Mouse (Mus musculus) T-helper 1 cell (primary cell): ENCODE results near the gene Dgkz.

Source experiments
- in situ Hi-C: fragments of 300-600 bp; cut with MboI, MseI; formaldehyde crosslinking; loops from one replicate; pipeline ENCODE4 v1.15.1; 2025; ENCODE audit warnings: high pct_unique_total_duplicates

The Dgkz gene

DNA sequence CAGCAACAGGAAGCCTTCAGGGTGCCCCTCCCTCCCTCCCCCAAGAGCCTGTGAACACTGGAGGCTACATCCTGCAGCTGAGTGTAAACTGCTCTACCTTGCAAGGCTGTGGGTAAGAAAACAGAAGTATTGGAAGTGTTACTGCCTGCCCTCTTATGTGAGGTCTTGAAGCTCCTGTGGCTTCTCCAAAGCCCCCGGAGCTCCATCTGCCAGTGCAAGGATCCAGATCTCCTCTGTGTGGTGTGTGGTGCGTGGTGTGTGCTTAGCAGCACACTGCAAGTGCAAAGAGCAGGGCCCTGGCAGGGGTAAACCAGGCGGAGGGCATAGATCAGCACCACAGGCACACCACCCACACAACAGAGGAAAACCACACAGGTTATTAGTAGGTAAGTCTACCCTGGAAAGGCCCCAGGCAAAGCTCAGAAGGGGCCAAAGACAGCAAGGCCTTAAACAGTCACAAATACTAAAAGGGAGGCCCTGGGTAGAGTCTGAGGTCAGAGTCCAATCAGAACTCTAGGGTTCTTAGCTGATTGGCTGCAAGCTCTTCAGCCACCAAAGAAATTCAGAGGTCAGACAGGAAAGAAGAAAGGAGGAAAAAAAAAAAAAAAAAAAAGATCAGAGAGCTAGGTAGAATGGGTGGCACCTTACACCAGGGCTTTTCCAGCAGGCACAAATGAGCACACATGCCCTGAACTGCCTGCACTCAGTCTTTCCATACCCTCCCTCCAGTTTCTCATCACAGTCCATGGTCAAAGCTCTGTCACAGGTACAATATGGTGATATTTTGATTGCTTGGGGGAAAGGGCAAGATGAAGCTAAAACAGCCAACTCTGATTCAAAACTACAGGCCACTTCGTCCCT, 13.5 kb downstream of the Dgkz start:
- in situ Hi-C loops, result loop anchor here (25.0 kb wide), 1 partner anchor 1500 kb away; the partner anchor contains the start of gene Cd82

GRCm38 (mm10) chr2:91960459-91960858, 15.2 kb downstream of the Dgkz start:
- in situ Hi-C loops, result loop anchor here (25.0 kb wide), 1 partner anchor 1502 kb away; the partner anchor contains the start of gene Cd82

DNA sequence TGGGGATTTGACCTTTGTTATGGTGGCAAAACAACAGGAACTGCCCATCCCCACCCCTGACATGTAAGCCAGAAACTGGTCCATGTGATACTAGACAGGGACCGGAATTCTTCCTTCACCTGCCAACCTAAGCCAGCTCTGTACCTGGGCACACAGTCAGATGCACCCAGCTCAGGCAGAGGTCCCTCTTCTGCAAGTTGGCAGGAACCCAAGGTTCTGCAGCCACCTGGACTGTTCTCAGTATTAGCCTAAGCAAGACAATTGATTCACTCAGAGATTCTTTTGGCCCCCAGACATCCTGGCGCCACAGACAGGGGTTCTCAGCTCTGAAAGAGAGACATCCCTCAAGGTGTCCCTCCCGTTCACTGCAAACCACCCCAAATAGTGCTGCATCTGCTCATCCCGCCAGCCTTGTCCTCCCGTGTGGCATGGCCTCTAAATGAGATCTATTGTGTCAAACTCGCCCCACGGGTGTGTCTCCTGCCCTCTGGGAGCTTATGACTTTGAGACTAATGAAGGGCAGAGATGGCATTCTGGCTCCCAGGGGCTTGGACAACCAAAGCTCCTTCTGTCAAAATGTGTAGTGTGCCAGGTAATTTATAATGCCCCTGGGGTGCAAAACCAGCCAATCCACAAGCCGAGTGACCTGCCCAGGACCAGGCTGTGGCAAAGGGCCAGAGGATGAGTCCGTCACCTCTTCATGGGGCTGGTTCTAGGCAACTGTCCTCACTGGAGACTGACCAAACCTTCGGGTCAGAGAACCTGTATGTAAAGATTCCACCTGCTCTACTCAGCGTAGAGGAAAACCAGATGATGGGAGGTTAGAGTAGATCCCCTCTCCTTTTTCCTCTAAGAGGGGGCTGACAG, 15.9 kb downstream of the Dgkz start:
- in situ Hi-C loops, result loop anchor here (25.0 kb wide), 1 partner anchor 1503 kb away; the partner anchor contains the start of gene Cd82

GRCm38 (mm10) chr2:91958701-91959457, 16.8 kb downstream of the Dgkz start:
- in situ Hi-C loops, result loop anchor here (25.0 kb wide), 1 partner anchor 1503 kb away; the partner anchor contains the start of gene Cd82

DNA sequence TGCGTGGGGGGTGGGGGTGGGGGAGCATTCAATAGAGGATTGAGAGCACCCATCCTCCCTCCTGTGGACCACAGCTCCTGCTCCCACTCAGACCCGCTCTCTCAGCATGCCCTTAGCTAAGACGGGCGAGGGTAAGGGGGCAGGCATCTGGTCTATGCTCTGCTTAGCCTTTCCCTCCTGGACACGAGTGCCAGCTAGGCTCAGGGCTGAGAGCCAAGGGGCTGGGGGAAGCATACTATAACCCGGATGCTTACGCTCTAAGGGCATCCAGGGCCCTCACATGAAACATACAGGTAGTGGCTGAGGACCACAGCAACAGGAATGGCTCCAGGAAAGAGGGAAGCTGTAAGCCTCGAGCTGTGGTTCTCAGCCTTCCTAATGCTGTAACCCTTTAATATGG, 17.6 kb downstream of the Dgkz start:
- in situ Hi-C loops, result loop anchor here (25.0 kb wide), 1 partner anchor 1504 kb away; the partner anchor contains the start of gene Cd82

DNA sequence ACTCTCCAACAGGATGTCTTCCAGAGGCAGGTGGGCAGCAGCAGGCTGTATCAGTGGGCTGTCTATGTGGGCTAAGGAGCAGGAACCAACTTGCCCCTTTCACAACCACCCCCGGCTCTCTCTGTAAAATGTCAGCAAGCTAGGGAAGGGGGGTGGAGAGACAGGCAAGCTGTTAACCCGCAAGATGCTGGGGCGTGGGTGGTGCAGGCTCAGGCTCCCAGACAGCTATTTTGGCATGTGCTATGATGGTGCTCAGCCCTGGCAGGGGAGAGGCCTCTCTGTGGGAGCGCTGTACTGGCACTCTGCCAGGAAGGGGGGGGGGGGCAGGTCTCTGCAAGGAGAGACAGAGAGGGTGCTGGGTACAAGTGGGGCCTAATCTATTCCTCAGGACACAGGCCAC, 18.6 kb downstream of the Dgkz start:
- in situ Hi-C loops, result loop anchor here (25.0 kb wide), 1 partner anchor 1505 kb away; the partner anchor contains the start of gene Cd82

GRCm38 (mm10) chr2:91955875-91956274, 19.8 kb downstream of the Dgkz start:
- in situ Hi-C loops, result loop anchor here (25.0 kb wide), 1 partner anchor 1506 kb away; the partner anchor contains the start of gene Cd82

DNA sequence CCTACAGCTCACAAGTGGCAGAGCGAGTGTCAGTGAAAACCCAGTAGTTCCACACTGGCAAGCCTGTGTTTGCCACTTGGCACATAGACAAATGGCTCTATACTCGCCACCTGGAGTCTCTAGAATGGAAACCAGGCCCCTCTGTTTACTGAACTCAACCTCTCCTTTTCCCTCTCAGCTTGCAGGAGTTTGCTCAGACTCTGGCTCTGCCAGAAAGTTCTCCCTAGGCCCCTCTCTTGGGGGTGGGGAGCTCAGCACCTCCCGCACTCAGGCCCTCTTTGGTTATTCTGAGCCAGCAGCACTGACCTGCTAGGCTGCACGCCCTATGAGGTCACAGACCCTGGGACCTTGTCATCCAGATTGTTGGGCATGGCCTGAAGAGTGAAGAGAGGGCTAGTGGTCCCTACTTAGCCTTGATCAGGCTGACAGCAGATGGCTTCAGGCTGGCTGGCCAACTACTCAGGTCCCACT, 20.5 kb downstream of the Dgkz start:
- in situ Hi-C loops, result loop anchor here (25.0 kb wide), 1 partner anchor 1507 kb away; the partner anchor contains the start of gene Cd82

DNA sequence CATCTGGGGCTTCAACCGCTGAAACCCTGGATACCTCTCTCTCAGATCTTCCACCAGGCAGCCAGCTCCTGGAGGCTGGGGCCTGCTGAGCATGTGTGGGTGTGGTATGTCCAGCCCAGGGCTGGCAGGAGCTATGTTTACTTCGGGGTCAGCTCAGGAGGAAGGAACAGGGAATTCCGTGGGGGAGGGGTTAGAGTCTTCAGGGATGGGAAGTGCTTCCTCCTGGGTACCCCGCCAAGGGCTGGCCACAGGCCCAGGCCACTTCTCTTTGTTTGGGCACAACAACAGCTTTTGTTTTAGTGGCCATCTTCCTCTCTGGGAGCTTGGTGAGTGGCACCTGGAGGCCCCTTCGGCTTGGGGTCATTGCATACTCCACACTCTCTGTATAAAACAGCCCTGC, 21.8 kb downstream of the Dgkz start:
- in situ Hi-C loops, result loop anchor here (25.0 kb wide), 1 partner anchor 1508 kb away; the partner anchor contains the start of gene Cd82

- in situ Hi-C loops, result loop anchor here (25.0 kb wide), 1 partner anchor 1512 kb away; the partner anchor contains the start of gene Cd82
These were observed 25.2 kb downstream of the Dgkz start for GRCm38 (mm10) chr2:91950275-91951085.

DNA sequence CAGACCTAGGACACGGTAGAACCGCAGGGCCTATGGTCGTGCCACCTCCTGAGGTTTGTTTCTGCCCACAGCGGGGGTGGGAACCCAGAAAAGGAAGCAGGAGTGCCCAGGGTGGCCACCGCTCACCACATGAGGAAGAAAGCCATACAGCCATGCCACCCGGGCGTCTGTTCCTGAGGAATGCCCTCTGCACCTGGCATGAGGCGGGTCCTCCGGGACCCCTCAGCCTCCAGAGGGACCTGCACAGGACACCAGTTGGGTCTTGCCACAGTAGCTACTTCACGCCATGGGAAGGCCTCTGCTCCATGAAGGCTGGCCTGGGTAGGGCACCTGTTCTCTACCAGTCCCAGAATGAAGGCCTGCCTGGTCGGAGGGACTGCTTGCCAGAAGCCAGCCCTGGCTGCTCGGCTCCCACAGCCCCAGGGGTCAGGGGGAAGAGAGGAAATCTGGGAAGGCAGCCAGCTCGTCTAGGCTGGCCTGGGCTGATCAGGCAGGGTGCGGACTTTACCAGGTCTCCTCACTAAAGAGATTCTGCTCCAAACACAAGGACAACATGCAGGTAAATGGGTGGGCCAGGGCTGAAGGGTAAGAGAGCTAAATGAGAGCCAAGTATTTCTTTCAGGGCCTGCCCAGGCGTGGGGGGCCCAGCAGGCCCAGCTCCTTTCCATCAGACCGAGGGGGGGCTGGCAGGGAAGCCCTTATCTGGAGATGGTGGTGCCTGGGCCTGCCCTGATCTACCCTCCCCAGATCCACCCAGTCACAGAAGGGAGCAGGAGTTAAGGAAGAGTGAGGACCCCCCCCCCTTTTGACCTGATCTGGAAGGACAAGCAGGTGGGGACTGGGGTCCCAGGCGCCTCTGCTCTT, 26.0 kb downstream of the Dgkz start:
- in situ Hi-C loops, result loop anchor here (25.0 kb wide), 1 partner anchor 1513 kb away; the partner anchor contains the start of gene Cd82

- in situ Hi-C loops, result no loop called here
These were observed 26.8 kb downstream of the Dgkz start for GRCm38 (mm10) chr2:91948792-91949241.

DNA sequence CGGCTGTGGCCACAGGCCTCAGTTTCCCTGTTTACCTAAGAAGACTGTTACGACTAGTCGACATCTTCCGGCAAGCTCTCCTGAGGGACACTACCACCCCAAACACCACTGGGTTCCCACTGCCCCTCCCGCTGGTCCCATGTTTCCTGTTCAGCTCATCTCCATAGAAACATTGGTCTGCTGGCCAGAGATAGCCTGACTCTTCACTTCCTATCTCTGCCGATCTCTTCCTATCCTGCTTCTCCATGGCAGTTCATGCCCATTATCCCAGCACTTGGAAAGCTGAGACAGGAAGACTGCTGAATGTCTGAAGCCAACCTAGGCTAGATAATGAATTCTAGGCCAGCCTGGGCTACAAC, 27.5 kb downstream of the Dgkz start:
- in situ Hi-C loops, result no loop called here

DNA sequence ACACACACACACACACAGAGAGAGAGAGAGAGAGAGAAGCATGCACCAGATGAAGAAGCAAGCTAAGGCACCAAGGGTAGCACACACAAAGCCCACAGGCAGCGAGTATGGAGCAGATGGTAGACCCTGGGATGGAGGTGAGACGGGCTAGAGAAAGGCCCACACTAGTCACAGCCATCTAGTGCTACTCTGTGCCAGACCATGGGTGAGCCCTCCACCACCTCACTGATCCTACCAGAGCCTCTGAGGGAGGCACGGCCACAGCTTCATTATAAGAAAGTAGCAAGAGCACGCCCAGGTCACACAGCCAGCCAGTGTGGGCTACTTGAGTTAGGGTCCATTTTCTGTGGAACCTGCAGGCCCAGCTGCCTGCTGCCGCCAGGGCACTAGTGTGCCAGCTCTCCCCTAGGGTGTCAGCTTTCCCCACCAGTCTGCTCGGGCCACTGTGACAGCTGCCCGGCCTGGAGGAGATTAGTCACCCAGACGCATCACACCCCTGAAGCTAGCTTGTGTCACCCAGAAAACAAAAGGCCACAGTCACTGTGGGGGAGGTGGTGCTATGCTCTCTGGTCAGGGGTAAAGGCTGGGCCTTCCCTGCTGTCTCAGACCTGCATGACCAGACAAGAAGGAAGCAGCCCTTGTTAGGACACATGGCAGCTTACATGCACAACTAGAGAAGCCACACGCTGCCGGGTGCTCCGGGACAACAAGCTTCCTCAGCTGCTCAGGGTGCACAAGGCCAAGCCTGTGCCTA, 28.1 kb downstream of the Dgkz start:
- in situ Hi-C loops, result no loop called here

- in situ Hi-C loops, result no loop called here
These were observed 28.8 kb downstream of the Dgkz start for GRCm38 (mm10) chr2:91946836-91947235.

DNA sequence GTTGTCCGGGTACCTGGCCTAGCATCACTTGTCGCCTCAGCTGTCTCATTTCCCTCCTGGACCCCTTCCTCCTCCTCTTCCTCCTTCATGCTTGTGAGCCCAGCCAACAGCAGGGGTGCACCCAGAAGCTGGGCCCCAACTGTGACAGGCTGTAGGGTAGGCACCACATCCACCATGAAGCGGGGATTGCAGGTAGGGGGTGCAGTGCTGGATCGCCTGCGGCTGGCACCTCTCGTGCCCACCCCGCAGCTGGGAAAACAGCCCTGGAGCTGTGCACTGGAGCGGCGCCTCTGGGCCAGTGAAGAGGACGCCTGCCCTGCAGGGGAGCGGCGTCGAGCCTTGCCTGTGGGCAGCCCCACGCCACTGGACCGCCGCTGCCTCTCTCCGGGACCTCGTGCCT, 30.2 kb downstream of the Dgkz start, which contains the start of gene Gm9821:
Gene Gm9821, plus strand, starts transcription at position 221 of the 400 bp plus-strand sequence.
- in situ Hi-C loops, result no loop called here

GRCm38 (mm10) chr2:91944170-91944950, 31.3 kb downstream of the Dgkz start:
- in situ Hi-C loops, result no loop called here
